Mouse (Mus musculus) adrenal gland, postnatal 10 days (tissue): Measurements from ENCODE around the gene Nt5c3b. TPM values are rescaled to one million over a fixed set of nuclear protein-coding genes. Genes with fewer than 3 reads are reported as not detected.

ENCODE experiments used
- DNase-seq: peaks from one replicate; pipeline ENCODE4 v3.0.0; 2021; ENCODE audit warnings: mixed read lengths
- total RNA-seq, 2 experiments: library from RNA; stranded (reverse); gene quantifications; 2 replicates each; pipeline ENCODE4 v1.2.3; 2021

Nt5c3b gene
- total RNA-seq, 2 experiments from 2014 or later = 42.6 to 54.8 TPM

- peak; percentile 85 for DNase-seq
These were observed 12.9 kb downstream of the Nt5c3b start for GRCm38 (mm10) chr11:100428612-100429199.

- DNase-seq = no peak
These were observed 14.8 kb downstream of the Nt5c3b start for GRCm38 (mm10) chr11:100426820-100427219.

GRCm38 (mm10) chr11:100425851-100426250, 15.8 kb downstream of the Nt5c3b start:
- peak; percentile 86 for DNase-seq

DNA sequence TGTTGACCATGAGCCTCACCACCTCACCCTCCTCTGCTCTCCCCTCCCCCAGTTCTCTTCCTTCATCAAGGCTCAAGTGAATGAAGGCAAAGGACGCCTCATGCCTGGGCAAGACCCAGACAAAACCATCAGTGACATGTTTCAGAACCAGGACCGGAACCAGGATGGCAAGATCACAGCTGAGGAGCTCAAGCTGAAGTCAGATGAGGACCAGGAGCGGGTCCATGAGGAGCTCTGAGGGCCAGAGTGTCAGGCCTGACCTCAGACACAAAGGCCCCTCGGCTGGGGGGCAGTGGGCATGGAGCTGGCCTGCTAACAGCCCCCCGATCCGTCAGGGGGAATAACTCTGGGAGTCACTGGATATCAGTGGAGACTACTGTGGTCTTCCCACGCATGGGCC, 17.8 kb downstream of the Nt5c3b start:
- no peak for DNase-seq

- no peak for DNase-seq
These were observed 20.1 kb downstream of the Nt5c3b start for GRCm38 (mm10) chr11:100421537-100421936.

- DNase-seq = peak; percentile 81
These were observed 26.4 kb downstream of the Nt5c3b start, which contains the start of gene Fkbp10 for GRCm38 (mm10) chr11:100414914-100415822. Gene Fkbp10, plus strand, starts transcription at chr11:100415697.

GRCm38 (mm10) chr11:100414021-100414913, 27.3 kb downstream of the Nt5c3b start, which contains the start of gene P3h4:
Gene P3h4, minus strand, starts transcription at chr11:100414836.
- peak; percentile 90 for DNase-seq

- no peak for DNase-seq
These were observed 28.1 kb downstream of the Nt5c3b start for GRCm38 (mm10) chr11:100413541-100413940.

GRCm38 (mm10) chr11:100411736-100412135, 29.9 kb downstream of the Nt5c3b start:
- DNase-seq = no peak

DNA sequence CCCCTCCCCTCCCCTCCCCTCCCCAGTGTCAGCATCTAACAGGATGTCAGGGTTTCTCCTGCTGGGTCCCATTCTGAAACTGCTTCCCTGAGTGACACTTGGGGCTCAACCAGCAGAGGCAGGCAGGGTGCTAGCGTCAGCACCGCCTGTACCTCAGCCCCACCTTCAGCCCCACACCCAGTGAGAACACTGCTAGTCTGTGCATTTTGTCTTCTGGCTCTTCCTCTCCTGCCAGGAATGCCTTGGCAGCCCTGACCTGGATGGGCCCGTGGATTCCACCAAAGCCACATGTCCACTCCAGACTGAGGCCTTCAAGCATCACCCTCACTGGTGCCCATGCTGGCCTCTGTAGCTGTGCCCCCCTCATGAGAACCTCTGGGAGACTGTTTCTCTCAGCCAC, 31.9 kb downstream of the Nt5c3b start:
- no peak for DNase-seq

GRCm38 (mm10) chr11:100408835-100409462, 32.7 kb downstream of the Nt5c3b start:
- no peak for DNase-seq

DNA sequence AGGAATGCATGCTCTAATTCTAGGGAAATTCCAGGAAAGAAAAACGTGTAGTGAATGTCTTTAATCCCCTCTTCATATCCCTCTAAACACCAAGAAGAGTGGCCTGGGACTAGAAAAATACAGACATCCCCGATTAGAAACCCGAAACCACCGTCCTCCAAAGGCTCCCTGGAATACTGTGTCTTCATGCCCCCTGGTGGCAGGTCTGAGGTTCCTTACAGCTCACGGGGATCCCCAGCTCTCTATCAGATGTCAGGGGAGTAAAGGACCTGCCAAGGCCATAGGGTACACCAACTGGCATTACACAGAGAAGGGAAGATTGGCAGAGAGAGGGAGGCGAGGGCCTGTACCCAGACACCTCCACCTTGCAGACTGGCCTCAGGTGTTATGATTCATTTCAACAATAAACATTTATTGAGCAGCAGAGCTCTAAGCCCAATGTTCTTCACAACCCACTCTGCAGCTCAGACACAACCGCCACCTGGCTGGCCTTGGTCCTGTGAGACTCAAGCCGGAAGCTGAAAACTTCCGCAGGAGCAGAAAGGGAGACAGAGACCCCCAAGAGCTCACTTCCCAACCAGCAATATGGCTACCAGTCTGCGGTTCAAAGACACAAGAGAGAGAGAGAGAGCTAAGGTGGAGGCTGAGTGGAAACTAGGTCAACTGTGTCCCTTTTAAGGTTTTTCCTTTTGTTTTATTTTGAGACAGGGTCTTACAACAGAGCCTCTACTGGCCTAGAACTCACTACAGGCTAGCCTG, 33.4 kb downstream of the Nt5c3b start:
- DNase-seq = peak; percentile 82

DNA sequence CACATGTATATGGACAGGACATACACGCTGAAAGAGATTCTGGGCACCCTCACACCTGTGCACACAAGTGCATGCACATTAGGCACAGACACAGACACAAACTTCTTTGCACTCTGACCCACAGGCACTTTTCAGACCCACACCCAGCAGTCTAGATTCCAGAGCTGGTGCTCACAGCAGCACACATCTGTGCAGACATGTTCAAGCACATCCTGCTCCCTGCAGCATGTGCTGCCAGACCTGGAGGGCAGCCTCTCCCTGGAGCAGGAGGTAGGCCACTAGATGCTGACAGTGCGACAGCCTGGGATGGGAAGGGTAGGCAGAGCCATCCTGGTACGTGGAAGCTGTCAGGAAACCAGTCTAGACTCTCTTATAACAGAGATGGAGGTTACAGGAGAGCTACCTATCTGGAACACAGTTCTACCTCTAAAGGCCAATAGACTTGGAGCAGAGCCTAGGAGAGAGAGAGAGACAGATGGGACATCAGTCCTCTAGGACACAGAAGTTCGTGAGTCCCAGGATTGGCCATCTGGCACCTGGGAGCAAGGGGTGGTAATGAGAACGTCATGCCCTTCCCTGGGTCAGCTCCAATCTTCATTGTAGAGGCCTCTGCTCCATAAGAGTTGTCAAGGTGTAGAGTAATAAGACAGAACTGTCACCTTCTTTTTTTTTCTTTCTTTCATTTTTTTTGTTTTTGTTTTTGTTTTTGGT, 34.5 kb downstream of the Nt5c3b start:
- DNase-seq = no peak

GRCm38 (mm10) chr11:100406273-100406672, 35.3 kb downstream of the Nt5c3b start:
- DNase-seq = no peak

DNA sequence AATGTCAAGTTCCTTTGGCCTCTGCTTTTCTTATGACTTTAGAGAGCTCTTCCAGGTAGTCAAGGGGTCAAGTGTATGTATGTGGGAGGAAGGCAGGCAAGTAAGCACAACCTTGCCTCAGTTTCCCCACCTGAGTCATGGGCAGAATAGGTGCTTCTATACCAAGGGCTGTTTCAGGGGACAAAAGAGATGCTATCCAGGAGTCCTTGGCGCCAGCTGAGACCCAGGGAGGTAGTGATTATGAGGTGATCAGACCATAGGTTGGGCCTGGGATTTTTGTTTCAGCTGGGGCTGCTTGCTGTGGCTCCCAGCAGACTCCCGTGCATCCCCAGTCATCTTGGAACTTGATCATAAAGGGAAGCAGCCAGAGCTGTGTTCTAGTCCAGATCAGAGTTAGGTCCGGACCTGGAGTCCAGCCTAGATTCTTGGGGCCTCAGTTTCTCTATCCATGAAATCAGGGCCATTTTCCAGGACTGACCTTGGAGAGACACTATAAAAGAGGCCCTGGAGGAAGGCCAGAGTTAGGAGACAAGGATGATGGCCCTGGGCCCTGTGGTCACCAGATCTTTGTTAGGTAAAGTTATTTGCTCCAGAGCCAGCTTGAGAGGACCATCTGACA, 37.0 kb downstream of the Nt5c3b start:
- no peak for DNase-seq

- peak; percentile 31 for DNase-seq
These were observed 38.0 kb downstream of the Nt5c3b start for GRCm38 (mm10) chr11:100403445-100404134.

GRCm38 (mm10) chr11:100402682-100403081, 38.9 kb downstream of the Nt5c3b start:
- no peak for DNase-seq

DNA sequence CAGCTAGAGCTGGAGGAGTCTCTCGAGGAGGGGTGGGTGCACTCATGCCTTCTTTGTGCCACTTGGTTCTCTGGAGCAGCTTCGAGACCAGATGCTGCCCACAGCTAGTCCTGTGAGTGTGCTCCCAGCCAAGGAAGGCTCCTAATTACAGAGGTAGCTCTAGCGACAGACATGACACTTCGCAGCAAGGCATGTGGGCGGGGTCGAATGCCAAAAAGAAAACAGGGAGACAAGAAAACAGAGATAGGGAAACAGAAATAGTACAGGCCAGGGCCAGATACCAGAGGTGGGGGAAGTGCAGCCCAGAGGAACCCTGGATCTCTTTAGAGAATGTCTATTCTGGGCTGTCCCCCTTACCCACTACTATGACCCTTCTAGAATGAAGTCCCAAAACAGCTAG, 39.4 kb downstream of the Nt5c3b start:
- DNase-seq = no peak

DNA sequence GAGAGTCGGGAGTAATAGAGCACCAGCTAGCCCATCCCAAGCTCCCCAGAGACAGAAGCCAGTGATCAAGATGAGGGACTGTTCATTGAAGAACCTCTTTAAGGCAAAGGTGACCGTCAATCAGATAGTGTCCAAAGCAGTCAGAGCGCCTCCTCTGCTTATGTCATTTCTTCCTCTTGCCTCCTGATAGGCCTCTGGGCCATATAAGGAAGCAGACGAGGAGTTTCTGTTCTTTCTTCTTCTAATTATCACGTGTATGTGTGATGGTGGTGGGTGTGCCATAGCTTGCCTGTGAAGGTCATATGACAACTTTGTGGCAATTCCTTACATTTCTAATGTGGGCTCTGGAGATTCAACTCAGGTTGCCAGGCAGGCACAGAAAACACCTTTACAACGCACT, 40.8 kb downstream of the Nt5c3b start:
- no peak for DNase-seq
